Mouse (Mus musculus) intestine, embryonic 14.5 days (tissue): ENCODE measurements around the gene Echdc3. TPM values are rescaled to one million over a fixed set of nuclear protein-coding genes. Genes with fewer than 3 reads are reported as not detected.

Experiments
- ATAC-seq: fragments of 200-750 bp; cut with Nextera tagmentation; replicated peaks from 2 replicates; pipeline ENCODE4 v1.8.0; 2017; ENCODE audit warnings: low read depth, moderate number of reproducible peaks, moderate TSS enrichment, moderate library complexity; ENCODE audit not compliant: low FRiP score, low TSS enrichment
- DNase-seq: peaks from one replicate; pipeline ENCODE4 v3.0.0-alpha.2; 2018; ENCODE audit warnings: low spot score
- H3K27ac ChIP-seq: fragments of 300-500 bp; sonication (generic); 2 replicates; pipeline ENCODE4 v1.5.1; 2014; ENCODE audit warnings: low read depth, mild to moderate bottlenecking, control low read depth
- H3K27me3 ChIP-seq: fragments of 300-500 bp; sonication (generic); replicated peaks from 2 replicates; pipeline ENCODE4 v1.6.1; 2014; ENCODE audit warnings: low read length, control low read depth; ENCODE audit not compliant: control insufficient read depth, insufficient read depth
- H3K36me3 ChIP-seq: fragments of 300-500 bp; sonication (generic); 2 replicates; pipeline ENCODE4 v1.6.1; 2014; ENCODE audit warnings: low read length, control low read depth; ENCODE audit not compliant: control insufficient read depth, insufficient read depth
- H3K4me1 ChIP-seq: fragments of 300-500 bp; sonication (generic); replicated peaks from 2 replicates; pipeline ENCODE4 v1.6.1; 2014; ENCODE audit warnings: low read length, control low read depth, mixed read lengths; ENCODE audit not compliant: control insufficient read depth, insufficient read depth
- H3K4me2 ChIP-seq: fragments of 300-500 bp; sonication (generic); 2 replicates; pipeline ENCODE4 v1.6.1; 2014; ENCODE audit warnings: low read length
- H3K4me3 ChIP-seq: fragments of 300-500 bp; sonication (generic); 2 replicates; pipeline ENCODE4 v1.5.1; 2014; ENCODE audit warnings: low read depth, low read length, control low read depth, mixed read lengths
- H3K9ac ChIP-seq: fragments of 300-500 bp; sonication (generic); 2 replicates; pipeline ENCODE4 v1.6.1; 2014; ENCODE audit warnings: mild to moderate bottlenecking, low read length
- H3K9me3 ChIP-seq: fragments of 300-500 bp; sonication (generic); 2 replicates; pipeline ENCODE4 v1.6.1; 2016; ENCODE audit warnings: low read length, control low read depth; ENCODE audit not compliant: control insufficient read depth
- WGBS: fragments of 180-500 bp; shearing (Covaris S2); extraction: QIAGEN DNeasy Blood & Tissue Kit; methylation state at CpG from one replicate; pipeline ENCODE4 v1.1.7; 2014; 5-methylcytosine and 5-hydroxymethylcytosine counted together
- polyA plus RNA-seq: library from polyadenylated mRNA; unstranded; fragments of >200 nt; fragmentation: Nextera tagmentation; extraction: Ambion mirVana; gene quantifications from 2 replicates; pipeline ENCODE4 v1.2.1, GENCODE M21; 2014

Gene Echdc3
- polyA plus RNA-seq, 1 experiment from 2014 or later = 11.3 TPM

DNA sequence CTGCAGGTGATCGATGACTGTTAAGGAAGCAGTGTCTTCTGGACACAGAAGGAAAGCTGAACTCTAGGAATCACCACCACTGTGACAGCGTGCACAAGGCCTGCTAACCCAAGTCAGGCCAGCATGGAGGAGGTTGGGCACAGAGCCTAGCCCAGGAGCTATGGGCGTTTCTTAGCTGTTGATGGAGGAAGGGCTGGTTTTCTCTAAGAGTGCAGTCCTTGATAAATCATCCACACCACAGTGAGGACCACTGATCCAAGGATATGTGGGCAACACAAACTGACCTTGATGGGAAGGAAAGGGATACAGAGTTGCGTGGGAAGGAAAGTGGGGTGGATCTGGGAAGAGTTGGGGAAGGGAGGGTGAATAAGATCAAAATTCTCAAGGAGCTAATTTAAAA, 55.6 kb downstream of the Echdc3 start:
- Histone ChIP-seq H3K4me3 (no peak overlapping the region), H3K27ac (no peak overlapping the region), H3K4me1 (peaks cover 16% of the 10 kb centered on the region; the same call in 1 of the 2 replicates), H3K27me3 (no peaks in the 10 kb centered on the region), H3K4me2 (no peak overlapping the region), H3K36me3 (no peaks in the 10 kb centered on the region), H3K9me3 (no peaks in the 10 kb centered on the region), H3K9ac (no peak overlapping the region)
- 84% methylated on average over 4 of the region's 4 CpGs for WGBS
- no peak for ATAC-seq
- DNase-seq = no peak

DNA sequence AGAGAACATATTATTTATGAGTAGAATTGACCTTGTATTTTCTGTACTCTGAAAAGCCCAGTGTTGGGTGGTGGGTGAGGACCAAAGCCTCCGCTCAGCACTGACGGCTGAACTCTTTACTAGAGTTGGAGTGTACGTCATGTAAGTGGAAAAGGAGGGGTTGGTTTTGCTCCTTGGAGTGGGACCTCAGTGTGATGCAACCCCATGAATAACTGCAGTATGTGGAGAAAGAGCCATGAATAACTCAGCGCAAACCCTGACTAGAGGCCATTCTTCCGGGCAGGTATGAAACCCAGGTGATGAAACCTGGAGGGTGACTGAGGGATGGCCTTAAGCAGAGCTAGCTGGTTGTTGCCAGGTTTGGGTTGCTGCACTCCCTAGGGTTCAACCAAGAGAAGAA, 63.0 kb downstream of the Echdc3 start:
- no peak for ATAC-seq
- H3K4me3 ChIP-seq = no peak overlapping the region

DNA sequence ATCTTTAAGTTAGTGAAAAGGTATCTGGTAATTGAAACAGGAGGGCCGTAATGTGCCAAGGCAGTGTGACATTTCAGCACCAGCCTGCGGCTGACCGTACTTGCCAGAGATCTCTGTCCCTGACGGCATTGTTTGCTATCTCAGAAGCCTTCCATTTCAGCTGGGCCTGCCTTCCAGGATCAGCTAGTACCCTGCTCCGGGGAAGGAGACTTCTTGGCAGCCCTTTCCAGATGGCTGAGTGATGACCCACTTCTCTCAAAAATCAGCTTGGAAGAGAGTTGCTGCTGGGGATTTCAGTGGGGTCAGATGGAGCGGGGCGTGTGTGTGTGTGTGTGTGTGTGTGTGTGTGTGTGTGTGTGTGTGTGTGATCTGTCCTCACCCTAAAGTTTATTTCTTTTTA, 65.9 kb downstream of the Echdc3 start:
- 70% methylated on average over 7 of the region's 7 CpGs for WGBS
- no peak overlapping the region for H3K9ac ChIP-seq
- ATAC-seq = no peak
- no peaks in the 10 kb centered on the region for H3K9me3 ChIP-seq
- no peak overlapping the region for H3K4me3 ChIP-seq
- no peaks in the 10 kb centered on the region for H3K36me3 ChIP-seq
- H3K27me3 ChIP-seq = no peaks in the 10 kb centered on the region
- no peak for DNase-seq
- H3K4me1 ChIP-seq = no peaks in the 10 kb centered on the region
- no peak overlapping the region for H3K4me2 ChIP-seq
- no peak overlapping the region for H3K27ac ChIP-seq

More for the DNA sequence above, 63.0 kb downstream of the Echdc3 start:
- Histone ChIP-seq H3K4me1 (no peaks in the 10 kb centered on the region), H3K9ac (no peak overlapping the region), H3K4me2 (no peak overlapping the region), H3K9me3 (no peaks in the 10 kb centered on the region), H3K27me3 (no peaks in the 10 kb centered on the region), H3K27ac (no peak overlapping the region), H3K36me3 (no peaks in the 10 kb centered on the region)
- no peak for DNase-seq
- 96% methylated on average over 5 of the region's 5 CpGs for WGBS

DNA sequence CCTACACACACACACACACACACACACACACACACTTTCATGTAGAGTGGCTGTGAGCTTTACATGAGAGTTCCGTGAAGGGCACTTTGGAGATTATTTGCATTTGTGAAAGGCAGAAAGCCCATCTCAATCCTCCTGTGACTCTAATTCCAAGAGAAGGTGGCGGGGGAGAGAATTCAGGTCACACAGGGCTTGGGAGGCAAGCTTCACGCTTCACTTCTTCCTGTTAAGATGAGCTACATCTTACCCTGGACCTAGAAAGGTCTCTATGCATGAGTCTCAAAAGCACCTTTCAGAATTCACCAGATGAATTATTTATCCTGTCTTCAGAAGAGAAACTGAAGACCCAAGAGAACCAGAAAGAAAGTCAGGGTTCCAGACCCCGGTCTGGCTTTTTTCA, 66.6 kb downstream of the Echdc3 start:
- H3K36me3 ChIP-seq = no peaks in the 10 kb centered on the region
- 90% methylated on average over 4 of the region's 4 CpGs for WGBS

DNA sequence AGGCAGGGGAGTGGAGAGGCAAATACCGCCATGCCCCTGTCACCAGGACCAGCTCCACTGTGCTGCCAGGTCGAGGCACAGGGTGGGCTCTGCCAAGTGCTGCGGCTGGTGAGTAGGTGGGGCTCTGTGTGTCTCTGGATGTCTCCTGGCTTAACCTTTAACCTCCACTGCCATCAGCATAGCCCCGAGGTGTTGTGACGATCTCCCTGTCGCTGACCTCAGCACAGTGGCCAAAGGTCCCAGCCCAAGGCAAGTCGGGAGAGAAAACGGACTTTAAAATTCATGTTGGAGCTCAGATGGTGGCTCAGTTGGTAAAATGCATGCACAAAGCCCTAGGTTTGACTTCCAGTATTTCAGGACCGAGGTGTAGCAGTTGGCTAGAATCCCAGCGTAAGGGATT, 67.2 kb downstream of the Echdc3 start:
- no peak overlapping the region for H3K4me3 ChIP-seq
- ATAC-seq (no peak), DNase-seq (no peak)
- WGBS = 68% methylated on average over 10 of the region's 10 CpGs
- no peaks in the 10 kb centered on the region for H3K9me3 ChIP-seq
- no peak overlapping the region for H3K9ac ChIP-seq
- H3K27me3 ChIP-seq = no peaks in the 10 kb centered on the region
- no peaks in the 10 kb centered on the region for H3K36me3 ChIP-seq
- no peak overlapping the region for H3K4me2 ChIP-seq
- H3K27ac ChIP-seq = no peak overlapping the region
- no peaks in the 10 kb centered on the region for H3K4me1 ChIP-seq

More for the DNA sequence above, 66.6 kb downstream of the Echdc3 start:
- Histone ChIP-seq H3K27ac (no peak overlapping the region), H3K27me3 (no peaks in the 10 kb centered on the region), H3K9ac (no peak overlapping the region), H3K9me3 (no peaks in the 10 kb centered on the region), H3K4me1 (no peaks in the 10 kb centered on the region), H3K4me2 (no peak overlapping the region), H3K4me3 (no peak overlapping the region)
- DNase-seq (no peak), ATAC-seq (no peak)

DNA sequence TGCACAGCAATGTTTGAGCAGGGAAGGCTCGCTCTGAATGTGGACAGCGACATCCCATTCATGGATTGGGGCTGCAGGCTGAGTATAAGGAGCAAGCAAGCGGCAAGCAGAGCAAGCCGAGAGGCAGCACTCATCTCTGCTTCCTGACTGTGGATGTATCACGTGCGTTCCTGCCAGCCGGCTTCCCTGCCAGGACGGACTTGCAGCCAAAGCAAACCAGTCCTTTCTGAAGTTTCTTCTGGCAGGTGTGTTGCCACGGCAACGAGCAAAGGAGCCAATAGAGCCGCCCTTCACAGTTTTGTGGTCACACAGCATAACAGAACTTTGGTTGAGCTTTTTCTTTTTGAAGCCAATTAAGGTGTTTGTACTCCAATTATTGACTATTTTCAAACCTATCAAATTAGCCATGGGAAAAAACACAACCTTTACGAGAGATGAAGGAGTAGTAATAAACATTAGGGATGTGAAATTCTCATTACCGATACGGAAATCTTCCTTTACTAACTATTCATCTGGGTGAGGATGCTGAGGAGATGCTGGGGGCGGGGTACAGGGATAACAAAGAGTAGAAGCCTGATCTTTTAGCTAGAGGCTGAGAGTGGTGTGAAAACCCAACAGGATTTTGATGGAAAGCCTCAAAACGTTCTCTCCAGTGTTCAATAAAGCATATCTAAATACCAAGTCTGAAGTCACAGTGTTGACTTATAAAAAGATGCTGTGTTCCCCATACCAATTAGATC, 69.7 kb downstream of the Echdc3 start:
- H3K27ac ChIP-seq = no peak overlapping the region
- no peak overlapping the region for H3K9ac ChIP-seq
- H3K4me1 ChIP-seq = no peaks in the 10 kb centered on the region
- no peak for ATAC-seq
- no peaks in the 10 kb centered on the region for H3K9me3 ChIP-seq
- H3K4me3 ChIP-seq = no peak overlapping the region
- 80% methylated on average over 16 of the region's 16 CpGs for WGBS
- no peaks in the 10 kb centered on the region for H3K27me3 ChIP-seq
- H3K36me3 ChIP-seq = no peaks in the 10 kb centered on the region
- DNase-seq = no peak
- no peak overlapping the region for H3K4me2 ChIP-seq

DNA sequence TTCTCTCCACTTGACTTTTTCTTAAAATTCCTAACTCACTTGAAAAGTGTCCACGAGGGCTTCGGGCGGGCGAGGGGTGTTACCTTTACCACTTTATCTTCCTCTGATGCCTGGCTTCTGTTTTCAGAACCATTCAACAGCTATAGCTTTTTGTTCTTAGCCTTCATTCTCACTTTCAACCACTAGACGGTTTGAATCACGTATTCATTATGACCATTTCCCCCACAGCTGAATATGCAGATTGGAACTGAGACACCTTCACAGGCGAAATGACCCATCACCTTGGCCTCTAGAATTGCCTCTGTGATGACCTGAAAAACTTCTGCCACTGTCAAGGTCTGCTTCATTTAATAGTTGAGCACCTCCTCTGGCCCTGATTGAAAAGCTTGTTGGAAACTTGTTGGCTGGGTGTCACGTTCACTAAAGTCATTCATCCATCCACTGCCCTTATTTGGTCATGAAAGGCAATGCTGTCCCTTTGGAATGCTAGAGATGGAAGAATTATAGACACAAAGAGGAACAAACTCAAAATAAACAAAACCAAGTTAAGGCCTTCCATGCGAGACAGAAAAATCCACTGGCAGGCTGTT, 72.2 kb downstream of the Echdc3 start:
- ATAC-seq (no peak), DNase-seq (no peak)
- H3K4me1 ChIP-seq = no peaks in the 10 kb centered on the region
- H3K4me3 ChIP-seq = no peak overlapping the region
- no peak overlapping the region for H3K4me2 ChIP-seq
- no peaks in the 10 kb centered on the region for H3K36me3 ChIP-seq
- H3K27me3 ChIP-seq = no peaks in the 10 kb centered on the region
- WGBS = 80% methylated on average over 9 of the region's 9 CpGs
- no peak overlapping the region for H3K27ac ChIP-seq
- H3K9me3 ChIP-seq = no peaks in the 10 kb centered on the region
- H3K9ac ChIP-seq = no peak overlapping the region
